In the genomic region with DNA sequence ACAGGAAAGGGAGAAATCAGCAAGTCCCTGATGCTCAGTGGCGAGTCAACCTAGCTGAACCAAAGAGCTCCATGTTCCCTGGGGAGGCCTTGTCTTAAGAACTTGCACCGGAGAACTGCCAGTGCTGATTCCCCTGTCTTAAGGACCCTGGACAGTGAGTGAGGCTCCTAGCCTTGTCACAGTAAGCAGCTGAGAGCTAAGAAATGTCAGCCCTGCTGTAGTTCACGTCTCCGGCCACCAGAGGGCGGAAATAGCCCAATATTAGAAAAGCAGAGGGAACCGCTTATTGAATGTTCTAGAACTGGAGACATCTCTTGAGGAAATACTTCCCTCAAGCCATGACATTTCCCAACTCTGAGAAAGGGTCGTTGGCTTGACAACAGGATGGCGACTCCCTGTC, we compare ENCODE assay signal across 7 mouse cellular contexts. TPM values are rescaled to one million over a fixed set of nuclear protein-coding genes. Genes with fewer than 3 reads are reported as not detected.
A peak's percentile ranks its signal among the peaks of the same experiment; 100 is the strongest.
DNase-seq lines count a peak whose midpoint lies in the region; ATAC-seq lines count a peak whose summit lies in the region.

No protein-coding gene starts in this region.

- DNase-seq in MN1 (ENCODE audit: low spot score), result peak; percentile 58
- DNase-seq in brain, adult 2 months (ENCODE audit: low read depth, low spot score), result peak; percentile 76
- DNase-seq in layer of hippocampus, postnatal 25 days (ENCODE audit: extremely low spot score in 1 of 2, low spot score in 1 of 2), result peak; percentile 74 to 88
- peak; percentile 40 to 75 for DNase-seq in spleen, postnatal 10 days (ENCODE audit: low spot score in 2 of 2)

- peak; percentile 58 for ATAC-seq in erythroid progenitor cell, adult 5-6 weeks (replicated peaks; ENCODE audit: low FRiP score, poor library complexity, severe bottlenecking)
- ATAC-seq in hematopoietic stem cell, adult 5-6 weeks (replicated peaks in 1 of 2; ENCODE audit: insufficient read depth in 1 of 2, low FRiP score in 2 of 2, low TSS enrichment in 1 of 2, low read depth in 1 of 2, poor library complexity in 2 of 2, severe bottlenecking in 2 of 2), result peak; percentile 57 to 63; a peak in 2 of 4 replicates
- peak; percentile 79 for ATAC-seq in megakaryocyte-erythroid progenitor cell, adult 5-6 weeks (replicated peaks; ENCODE audit: low FRiP score, low TSS enrichment, poor library complexity, severe bottlenecking)

RNA-seq across cellular contexts. Expression of a gene that starts 34.1 kb away (rescaled TPM):
- total RNA-seq in erythroid progenitor cell, adult 5-6 weeks (2015; ENCODE audit: low replicate concordance), result 10.5 and 25.2 TPM in 2 replicates
- 5.9 and 9.6 TPM in 2 replicates for total RNA-seq in erythroid progenitor cell, adult 5-6 weeks (2017; ENCODE audit: low replicate concordance)
- total RNA-seq in hematopoietic stem cell, adult 5-6 weeks (2017), result 52.9 and 84.5 TPM in 2 replicates
- total RNA-seq in layer of hippocampus, postnatal 25 days (2021), result 1 to 10 TPM; 2.0 to 2.1 TPM
- 18.5 and 25.9 TPM in 2 replicates for total RNA-seq in megakaryocyte-erythroid progenitor cell, adult 5-6 weeks (2014; fragmentation: Nextera tagmentation)
- total RNA-seq in megakaryocyte-erythroid progenitor cell, adult 5-6 weeks (2017), result 22.7 and 28.4 TPM in 2 replicates

Comparison
In these comparisons a context has a peak if more than half of its experiments do, and no peak if none do; other contexts are left out.
1. Peak in every context shown above with its lines: DNase-seq and ATAC-seq.